ENCODE assay signal across 9 mouse cellular contexts in the genomic region with DNA sequence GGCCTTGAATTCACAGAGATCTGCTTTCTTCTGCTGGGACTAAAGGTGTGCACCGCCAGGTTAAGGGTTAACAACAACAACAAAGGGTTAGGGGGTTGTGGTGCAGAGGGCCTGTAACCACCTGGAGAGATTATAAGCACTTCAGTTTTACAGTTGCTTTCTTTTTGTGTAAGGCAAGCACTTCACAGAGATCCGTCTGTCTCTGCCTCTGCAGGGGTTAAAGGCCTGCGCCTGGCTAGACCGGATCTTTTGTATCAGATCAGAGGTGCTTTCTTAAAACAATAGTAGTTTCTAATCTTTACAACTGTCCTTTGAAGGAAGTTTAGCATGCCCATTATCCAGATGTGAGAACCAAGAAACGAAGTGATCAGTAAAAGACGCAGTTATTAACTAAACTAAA. TPM values are rescaled to one million over a fixed set of nuclear protein-coding genes. Genes with fewer than 3 reads are reported as not detected.
DNase-seq lines count a peak whose midpoint lies in the region; ATAC-seq and TF ChIP-seq lines count a peak whose summit lies in the region.
"Had no signal": no experiment of that assay in that cellular context is flagged by ENCODE, and none has a peak within 500 bp of the region (broad histone marks: within the 10 kb centered on the region; RNA-seq: fewer than 3 reads in every experiment).

No protein-coding gene starts in this region.

- no peak for ATAC-seq in heart, embryonic 12.5 days (ENCODE audit: insufficient number of reproducible peaks, low FRiP score)
- ATAC-seq in hindbrain, embryonic 11.5 days (ENCODE audit: low FRiP score) = 0 out of 2 replicates have a peak, but pooled peaks have one; percentile 4
- no peak for ATAC-seq in midbrain, embryonic 14.5 days (ENCODE audit: low FRiP score, low TSS enrichment)

- in situ Hi-C loops in ES-E14 (cut with MboI; ENCODE audit: low sequenced_read_pairs in 2 of 2, unreplicated experiment in 2 of 2) = no loop called here

- 25% methylated on average over 6 of the region's 6 CpGs for WGBS in heart, embryonic 12.5 days
- WGBS in hindbrain, embryonic 11.5 days = 17% methylated on average over 6 of the region's 6 CpGs
- WGBS in midbrain, embryonic 14.5 days = 22% methylated on average over 6 of the region's 6 CpGs

- H3K9ac ChIP-seq in heart, embryonic 12.5 days = peak overlapping the region; percentile 89; the same call in 1 of the 2 replicates
- peak overlapping the region; percentile 74 for H3K9ac ChIP-seq in ES-E14 (ENCODE audit: insufficient read depth, low read depth, low read length, poor library complexity, severe bottlenecking)
- H3K9ac ChIP-seq in hindbrain, embryonic 11.5 days (ENCODE audit: low read depth, low read length) = 0 out of 2 replicates have a peak overlapping the region, but pooled peaks have one; percentile 5
- no peak overlapping the region for H3K9ac ChIP-seq in midbrain, embryonic 14.5 days (replicated peaks; ENCODE audit: low read length)

- no peak overlapping the region for H3K27ac ChIP-seq in heart, embryonic 12.5 days (ENCODE audit: poor library complexity, severe bottlenecking)
- H3K27ac ChIP-seq in ES-E14 (ENCODE audit: insufficient read depth, low read depth, low read length, poor library complexity, severe bottlenecking) = peak overlapping the region; percentile 90
- H3K27ac ChIP-seq in hindbrain, embryonic 11.5 days (ENCODE audit: low read depth, low read length) = no peak overlapping the region
- peak overlapping the region; percentile 72 for H3K27ac ChIP-seq in midbrain, embryonic 14.5 days (replicated peaks; ENCODE audit: low read depth, low read length)

- no peaks in the 10 kb centered on the region for H3K27me3 ChIP-seq in heart, embryonic 12.5 days (replicated peaks)
- H3K27me3 ChIP-seq in hindbrain, embryonic 11.5 days (ENCODE audit: control insufficient read depth, insufficient read depth, low read length) = no peaks in the 10 kb centered on the region
- H3K27me3 ChIP-seq in midbrain, embryonic 14.5 days (ENCODE audit: control insufficient read depth, insufficient read depth, low read length) = no peaks in the 10 kb centered on the region

- H3K9me3 ChIP-seq in heart, embryonic 12.5 days (replicated peaks) = no peaks in the 10 kb centered on the region
- H3K9me3 ChIP-seq in ES-E14 (ENCODE audit: control insufficient read depth, insufficient read depth, low read depth, low read length) = no peaks in the 10 kb centered on the region
- no peaks in the 10 kb centered on the region for H3K9me3 ChIP-seq in hindbrain, embryonic 11.5 days (ENCODE audit: control insufficient read depth, low read length)
- H3K9me3 ChIP-seq in midbrain, embryonic 14.5 days (ENCODE audit: control insufficient read depth, low read length) = no peaks in the 10 kb centered on the region

- H3K4me2 ChIP-seq in heart, embryonic 12.5 days = peak overlapping the region; percentile 62
- peak overlapping the region; percentile 6; the same call in 1 of the 2 replicates for H3K4me2 ChIP-seq in hindbrain, embryonic 11.5 days (replicated peaks; ENCODE audit: low read depth, low read length)
- peak overlapping the region; percentile 55 for H3K4me2 ChIP-seq in midbrain, embryonic 14.5 days (ENCODE audit: low read length)

- peaks cover 29% of the 10 kb centered on the region for H3K36me3 ChIP-seq in heart, embryonic 12.5 days
- peaks cover 5% of the 10 kb centered on the region for H3K36me3 ChIP-seq in ES-E14 (ENCODE audit: control insufficient read depth, insufficient read depth, low read length, poor library complexity, severe bottlenecking)
- no peaks in the 10 kb centered on the region for H3K36me3 ChIP-seq in hindbrain, embryonic 11.5 days (ENCODE audit: control insufficient read depth, insufficient read depth, low read length)
- H3K36me3 ChIP-seq in midbrain, embryonic 14.5 days (ENCODE audit: control insufficient read depth, insufficient read depth, low read length) = peaks cover 7% of the 10 kb centered on the region; the same call in 1 of the 2 replicates

- no peak for DNase-seq in heart, postnatal 36 days
- DNase-seq in ES-E14 (ENCODE audit: low read depth, low spot score) = no peak
- no peak for DNase-seq in hindbrain, embryonic 11.5 days (ENCODE audit: low spot score)
- DNase-seq in midbrain, embryonic 14.5 days = no peak
- no peak for DNase-seq in adrenal gland, postnatal 14 days
- no peak for DNase-seq in left cerebral cortex, postnatal 4 days
- DNase-seq in right cerebral cortex, postnatal 10 days (ENCODE audit: low spot score in 2 of 2) = no peak

- intact Hi-C loops in heart, postnatal 36 days (cut with DNase I) = loop anchor here (2.0 to 5.0 kb wide), 3 partner anchors 19 to 364 kb away; partner anchors contain the start of genes Foxo4 and Snx12
- intact Hi-C loops in left cerebral cortex, postnatal 4 days (cut with DNase I) = no loop called here

- peak overlapping the region; percentile 71 for H3K4me3 ChIP-seq in heart, embryonic 12.5 days
- H3K4me3 ChIP-seq in ES-E14 (ENCODE audit: insufficient read depth in 1 of 2, low read depth in 1 of 2, low read length in 2 of 2, poor library complexity in 1 of 2, severe bottlenecking in 1 of 2) = peak overlapping the region; percentile 83 to 88
- peak overlapping the region; percentile 51 for H3K4me3 ChIP-seq in hindbrain, embryonic 11.5 days (ENCODE audit: low read depth, low read length)
- H3K4me3 ChIP-seq in midbrain, embryonic 14.5 days (replicated peaks; ENCODE audit: low read depth, low read length) = peak overlapping the region; percentile 52

- peaks cover 9% of the 10 kb centered on the region; the same call in 1 of the 2 replicates for H3K4me1 ChIP-seq in heart, embryonic 12.5 days (replicated peaks)
- H3K4me1 ChIP-seq in ES-E14 (ENCODE audit: control insufficient read depth in 2 of 2, insufficient read depth in 2 of 2, low read length in 2 of 2, poor library complexity in 1 of 2) = 0 out of 4 replicates have a peak, but pooled peaks cover 0 to 2% of the 10 kb centered on the region in 2 experiments
- H3K4me1 ChIP-seq in hindbrain, embryonic 11.5 days (replicated peaks; ENCODE audit: control insufficient read depth, insufficient read depth, low read length) = no peaks in the 10 kb centered on the region
- no peaks in the 10 kb centered on the region for H3K4me1 ChIP-seq in midbrain, embryonic 14.5 days (ENCODE audit: control insufficient read depth, insufficient read depth, low read length)

TF ChIP-seq in ES-E14, 5 proteins besides CTCF, POLR2A, EP300 and RAD21:
- no peak for TF ChIP-seq ZC3H11A (IDR thresholded peaks at IDR 0.05; ENCODE audit: borderline replicate concordance, low read depth, low read length)
- no peak for TF ChIP-seq CHD2 (IDR thresholded peaks at IDR 0.05; ENCODE audit: low read depth, low read length)
- TF ChIP-seq MAFK (IDR thresholded peaks at IDR 0.05; ENCODE audit: insufficient read depth, low read depth, low read length) = no peak
- no peak for TF ChIP-seq HCFC1 (IDR thresholded peaks at IDR 0.05; ENCODE audit: borderline replicate concordance, insufficient read depth, low read length)
- TF ChIP-seq ZNF384 (IDR thresholded peaks at IDR 0.05; ENCODE audit: low read depth, low read length) = no peak
TF ChIP-seq in ES-E14: peak in this region for 0.

RNA-seq across cellular contexts. Expression of gene Med12, which starts 0.4 kb away (rescaled TPM):
- polyA plus RNA-seq in heart, embryonic 12.5 days (2016; fragmentation: Nextera tagmentation; extraction: Ambion mirVana) = 30.5 and 30.7 TPM in 2 replicates
- total RNA-seq in heart, postnatal 36 days (2021) = 10 to 100 TPM; 19.8 to 23.2 TPM
- total RNA-seq in ES-E14 (2012; rRNA removed) = 26.7 and 27.0 TPM in 2 replicates
- polyA plus RNA-seq in hindbrain, embryonic 11.5 days (2014; fragmentation: Nextera tagmentation; extraction: Ambion mirVana) = 39.0 and 44.3 TPM in 2 replicates
- polyA plus RNA-seq in midbrain, embryonic 14.5 days (2014; fragmentation: Nextera tagmentation; extraction: Ambion mirVana) = 30.6 and 33.0 TPM in 2 replicates
- total RNA-seq in adrenal gland, postnatal 14 days (2021) = 41.4 and 56.3 TPM in 2 replicates
- 10 to 100 TPM; 41.6 to 42.8 TPM for total RNA-seq in left cerebral cortex, postnatal 4 days (2021)

RNA-seq across cellular contexts. Expression of gene Gm20489, which starts 4.6 kb away (rescaled TPM):
- polyA plus RNA-seq in heart, embryonic 12.5 days (2016; fragmentation: Nextera tagmentation; extraction: Ambion mirVana) = not detected in 2 replicates
- total RNA-seq in heart, postnatal 36 days (2021) = not detected
- total RNA-seq in ES-E14 (2012; rRNA removed) = not detected in 2 replicates
- not detected in 2 replicates for polyA plus RNA-seq in hindbrain, embryonic 11.5 days (2014; fragmentation: Nextera tagmentation; extraction: Ambion mirVana)
- not detected in 2 replicates for polyA plus RNA-seq in midbrain, embryonic 14.5 days (2014; fragmentation: Nextera tagmentation; extraction: Ambion mirVana)
- not detected in 2 replicates for total RNA-seq in adrenal gland, postnatal 14 days (2021)
- not detected for total RNA-seq in left cerebral cortex, postnatal 4 days (2021)
- total RNA-seq: neutrophil, adult 5-6 weeks had no signal

RNA-seq across cellular contexts. Expression of gene Il2rg, which starts 5.4 kb away (rescaled TPM):
- polyA plus RNA-seq in heart, embryonic 12.5 days (2016; fragmentation: Nextera tagmentation; extraction: Ambion mirVana) = 10.7 and 11.8 TPM in 2 replicates
- 1 to 10 TPM; 8.8 to 9.0 TPM for total RNA-seq in heart, postnatal 36 days (2021)
- 2.0 and 2.6 TPM in 2 replicates for total RNA-seq in ES-E14 (2012; rRNA removed)
- 3.6 TPM in 2 replicates for polyA plus RNA-seq in hindbrain, embryonic 11.5 days (2014; fragmentation: Nextera tagmentation; extraction: Ambion mirVana)
- 4.2 and 7.9 TPM in 2 replicates for polyA plus RNA-seq in midbrain, embryonic 14.5 days (2014; fragmentation: Nextera tagmentation; extraction: Ambion mirVana)
- 11.7 and 37.9 TPM in 2 replicates for total RNA-seq in adrenal gland, postnatal 14 days (2021)
- 1 to 10 TPM; 4.0 to 4.9 TPM for total RNA-seq in left cerebral cortex, postnatal 4 days (2021)

RNA-seq across cellular contexts. Expression of gene Gm614, which starts 9.6 kb away (rescaled TPM):
- not detected in 2 replicates for polyA plus RNA-seq in heart, embryonic 12.5 days (2016; fragmentation: Nextera tagmentation; extraction: Ambion mirVana)
- total RNA-seq in heart, postnatal 36 days (2021) = not detected
- not detected in 2 replicates for total RNA-seq in ES-E14 (2012; rRNA removed)
- not detected in 2 replicates for polyA plus RNA-seq in hindbrain, embryonic 11.5 days (2014; fragmentation: Nextera tagmentation; extraction: Ambion mirVana)
- polyA plus RNA-seq in midbrain, embryonic 14.5 days (2014; fragmentation: Nextera tagmentation; extraction: Ambion mirVana) = not detected in 2 replicates
- total RNA-seq in adrenal gland, postnatal 14 days (2021) = 1.1 TPM in 1 of 2 replicates, not detected in the other
- total RNA-seq in left cerebral cortex, postnatal 4 days (2021) = not detected

RNA-seq across cellular contexts. Expression of gene Foxo4, which starts 19.1 kb away (rescaled TPM):
- polyA plus RNA-seq in heart, embryonic 12.5 days (2016; fragmentation: Nextera tagmentation; extraction: Ambion mirVana) = 1.4 and 1.7 TPM in 2 replicates
- total RNA-seq in heart, postnatal 36 days (2021) = 10 to 100 TPM; 63.0 to 65.2 TPM
- 22.5 and 38.9 TPM in 2 replicates for total RNA-seq in ES-E14 (2012; rRNA removed)
- polyA plus RNA-seq in hindbrain, embryonic 11.5 days (2014; fragmentation: Nextera tagmentation; extraction: Ambion mirVana) = 2.2 and 3.6 TPM in 2 replicates
- 0.79 and 0.93 TPM in 2 replicates for polyA plus RNA-seq in midbrain, embryonic 14.5 days (2014; fragmentation: Nextera tagmentation; extraction: Ambion mirVana)
- total RNA-seq in adrenal gland, postnatal 14 days (2021) = 36.0 and 39.1 TPM in 2 replicates
- 1 to 10 TPM; 7.7 to 9.5 TPM for total RNA-seq in left cerebral cortex, postnatal 4 days (2021)

Comparison
In these comparisons a context has a peak if more than half of its experiments do, and no peak if none do; other contexts are left out.
1. H3K27ac ChIP-seq: peak in ES-E14 (single experiment) and midbrain, embryonic 14.5 days (single experiment); none in heart, embryonic 12.5 days (single experiment) and hindbrain, embryonic 11.5 days (single experiment).
2. H3K4me2 ChIP-seq: peak in every context shown above with its lines; median percentile 62 in heart, embryonic 12.5 days; 55 in midbrain, embryonic 14.5 days; 6 in hindbrain, embryonic 11.5 days.
3. Peak in every context shown above with its lines, with median percentiles within 50 percentile points of each other: H3K4me3 ChIP-seq.